Mouse (Mus musculus) liver, embryonic 12.5 days (tissue): ENCODE measurements around the gene Myh13. TPM values are rescaled to one million over a fixed set of nuclear protein-coding genes. Genes with fewer than 3 reads are reported as not detected.

ENCODE experiments used
- ATAC-seq: fragments of 200-750 bp; cut with Nextera tagmentation; 2 replicates; pipeline ENCODE4 v1.8.0; 2017; ENCODE audit warnings: moderate number of reproducible peaks, mild to moderate bottlenecking, moderate library complexity
- H3K27ac ChIP-seq: fragments of 300-500 bp; sonication (generic); 2 replicates; pipeline ENCODE4 v1.5.1; 2016; ENCODE audit warnings: mild to moderate bottlenecking
- H3K27me3 ChIP-seq: fragments of 300-500 bp; sonication (generic); replicated peaks from 2 replicates; pipeline ENCODE4 v1.6.1; 2016; ENCODE audit warnings: mild to moderate bottlenecking, moderate library complexity
- H3K36me3 ChIP-seq: fragments of 300-500 bp; sonication (generic); 2 replicates; pipeline ENCODE4 v1.6.1; 2016; ENCODE audit warnings: mild to moderate bottlenecking, moderate library complexity
- H3K4me1 ChIP-seq: fragments of 300-500 bp; sonication (generic); 2 replicates; pipeline ENCODE4 v1.6.1; 2016
- H3K4me2 ChIP-seq: fragments of 300-500 bp; sonication (generic); 2 replicates; pipeline ENCODE4 v1.6.1; 2016; ENCODE audit warnings: mild to moderate bottlenecking, moderate library complexity
- H3K4me3 ChIP-seq: fragments of 300-500 bp; sonication (generic); 2 replicates; pipeline ENCODE4 v1.5.1; 2016; ENCODE audit warnings: mild to moderate bottlenecking, moderate library complexity
- H3K9ac ChIP-seq: fragments of 300-500 bp; sonication (generic); 2 replicates; pipeline ENCODE4 v1.6.1; 2016; ENCODE audit warnings: mild to moderate bottlenecking, moderate library complexity
- H3K9me3 ChIP-seq: fragments of 300-500 bp; sonication (generic); replicated peaks from 2 replicates; pipeline ENCODE4 v1.6.1; 2016; ENCODE audit warnings: mild to moderate bottlenecking, moderate library complexity
- WGBS: fragments of 180-500 bp; shearing (Covaris S2); methylation state at CpG from one replicate; pipeline ENCODE4 v1.1.7; 2016; ENCODE audit not compliant: insufficient replicate concordance; 5-methylcytosine and 5-hydroxymethylcytosine counted together
- polyA plus RNA-seq: library from polyadenylated mRNA; unstranded; fragments of >200 nt; fragmentation: Nextera tagmentation; extraction: Ambion mirVana; gene quantifications from 2 replicates; pipeline ENCODE4 v1.2.1, GENCODE M21; 2016

The Myh13 gene
- polyA plus RNA-seq, result 0.10 TPM in 1 of 2 replicates, not detected in the other

DNA sequence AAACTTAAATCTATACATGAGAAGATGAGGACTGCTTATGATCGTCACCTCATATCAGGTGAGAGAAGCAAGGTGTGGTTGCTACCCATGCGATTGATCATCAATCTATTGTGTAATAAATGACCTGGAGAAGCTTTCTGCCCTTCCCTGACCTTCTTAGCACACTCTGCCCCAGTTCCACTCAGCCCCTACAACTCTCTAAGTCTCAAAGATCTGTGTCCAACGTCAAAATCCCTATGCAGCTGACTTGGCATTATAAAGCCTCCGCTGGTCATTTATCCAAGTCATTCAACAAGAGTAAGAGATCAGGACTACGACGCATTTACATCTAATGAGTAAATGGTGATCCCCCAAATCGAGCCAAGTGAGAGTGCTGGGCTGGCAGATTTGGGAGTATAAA, at the start of gene Myh13:
Myh13 (plus strand) TSS at position 301 of the 400 bp plus-strand sequence.
- 70% methylated on average over 7 of the region's 7 CpGs for WGBS
- H3K4me2 ChIP-seq, result no peak within 1 kb of the TSS
- H3K27ac ChIP-seq, result no peak within 1 kb of the TSS
- H3K9me3 ChIP-seq, result no peaks in the 10 kb centered on the region
- no peak within 1 kb of the TSS for H3K9ac ChIP-seq
- no peaks in the 10 kb centered on the region for H3K36me3 ChIP-seq
- no peaks in the 10 kb centered on the region for H3K27me3 ChIP-seq
- no peak within 1 kb of the TSS for H3K4me3 ChIP-seq
- H3K4me1 ChIP-seq, result no peaks in the 10 kb centered on the region
- no peak for ATAC-seq

DNA sequence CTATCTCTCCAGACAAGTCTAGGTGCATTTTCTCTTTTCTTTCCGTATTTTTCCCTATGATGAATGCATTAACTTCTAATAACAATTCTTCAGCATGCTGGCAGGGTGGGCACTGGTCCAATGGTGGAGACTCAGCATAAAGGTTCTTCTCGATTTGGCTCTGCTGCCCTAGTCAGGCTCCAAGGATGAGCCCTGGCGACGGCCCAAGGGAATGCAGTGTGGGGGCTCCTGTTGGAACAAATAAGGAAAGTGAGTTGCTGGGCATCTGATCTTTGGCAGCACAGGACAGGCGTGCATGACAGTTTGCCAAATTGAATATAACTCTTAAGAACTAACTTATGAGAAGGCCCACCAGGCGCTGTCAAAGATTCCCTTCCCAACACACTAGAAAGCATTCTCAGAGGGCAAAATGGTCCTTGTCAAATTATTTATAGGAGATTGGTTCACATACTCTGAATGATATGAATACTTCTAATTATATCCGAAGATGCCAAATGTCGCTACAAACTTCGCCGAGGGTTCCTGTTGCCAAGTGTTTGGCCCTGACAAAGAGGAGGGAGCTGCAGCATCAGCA, 44.8 kb upstream of the Myh13 start, which contains the start of gene Myh8:
Myh8 (plus strand) TSS at position 524 of the 574 bp plus-strand sequence.
- no peak for ATAC-seq
- Histone ChIP-seq H3K27ac (no peak within 1 kb of the TSS), H3K27me3 (no peaks in the 10 kb centered on the region), H3K4me1 (no peaks in the 10 kb centered on the region), H3K36me3 (no peaks in the 10 kb centered on the region), H3K9me3 (no peaks in the 10 kb centered on the region), H3K9ac (no peak within 1 kb of the TSS), H3K4me3 (no peak within 1 kb of the TSS), H3K4me2 (no peak within 1 kb of the TSS)
- 66% methylated on average over 10 of the region's 10 CpGs for WGBS

DNA sequence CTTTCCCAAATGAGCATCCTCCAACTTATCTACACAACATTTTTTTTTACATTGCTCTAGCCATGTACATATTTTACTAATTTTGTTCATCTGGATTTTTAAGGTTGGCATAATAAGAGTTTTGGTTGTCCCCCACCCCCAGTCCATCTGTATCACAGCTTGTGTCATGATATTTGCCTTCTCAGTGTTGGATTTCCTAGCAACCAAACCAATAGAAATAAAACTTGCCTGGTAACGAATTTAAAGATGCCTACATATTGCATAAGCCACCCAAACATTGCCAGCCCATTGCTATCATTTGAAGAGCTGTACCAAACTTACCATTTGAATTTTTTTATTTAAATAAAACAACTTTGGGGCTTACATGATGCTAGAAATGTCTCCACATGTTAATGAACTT, 28.0 kb upstream of the Myh13 start:
- Histone ChIP-seq H3K4me1 (no peaks in the 10 kb centered on the region), H3K9ac (no peak overlapping the region)
- WGBS, result 54% methylated on average over 1 of the region's 1 CpGs

DNA sequence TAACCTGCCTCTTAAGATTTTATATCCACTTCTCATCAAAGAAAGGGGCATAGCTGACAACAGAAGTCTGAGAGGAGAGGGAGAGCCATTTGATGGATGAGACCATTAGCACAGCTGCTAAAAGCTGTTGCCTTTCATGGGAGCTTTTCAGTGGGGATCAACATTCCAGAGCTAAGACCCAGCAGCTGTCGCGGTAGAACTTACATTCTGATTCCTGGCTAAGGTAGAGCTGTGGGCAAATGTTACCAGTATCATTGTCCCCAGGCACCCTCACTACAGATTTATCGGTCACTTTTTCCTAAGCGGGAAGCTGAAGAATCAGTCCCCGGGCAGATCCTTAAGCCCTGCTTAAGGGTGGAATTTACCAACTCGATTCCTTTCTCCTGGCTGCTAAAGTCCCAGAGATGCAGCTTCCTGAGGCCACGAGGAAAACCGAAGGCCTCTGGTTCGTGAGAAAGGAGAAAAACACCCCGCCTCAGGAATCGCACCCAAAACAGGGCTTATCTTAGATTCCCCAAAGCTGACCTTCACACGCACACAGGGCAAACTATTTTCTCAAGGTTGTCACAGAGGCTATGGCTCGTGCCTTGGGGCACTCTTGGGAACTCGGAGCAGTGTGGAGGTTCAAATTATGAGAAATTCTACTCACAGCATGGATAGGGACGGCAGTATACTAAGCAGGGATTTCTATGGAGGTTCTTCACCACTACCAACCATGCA, 7.6 kb upstream of the Myh13 start:
- Histone ChIP-seq H3K4me2 (no peak overlapping the region), H3K9ac (no peak overlapping the region), H3K4me1 (no peaks in the 10 kb centered on the region), H3K27me3 (no peaks in the 10 kb centered on the region), H3K36me3 (no peaks in the 10 kb centered on the region), H3K27ac (no peak overlapping the region), H3K4me3 (no peak overlapping the region), H3K9me3 (no peaks in the 10 kb centered on the region)
- no peak for ATAC-seq
- 41% methylated on average over 15 of the region's 15 CpGs for WGBS

More for the DNA sequence above, 28.0 kb upstream of the Myh13 start:
- Histone ChIP-seq H3K4me3 (no peak overlapping the region), H3K36me3 (no peaks in the 10 kb centered on the region), H3K27me3 (no peaks in the 10 kb centered on the region), H3K27ac (no peak overlapping the region), H3K9me3 (0 out of 2 replicates have a peak, but pooled peaks cover 3% of the 10 kb centered on the region), H3K4me2 (no peak overlapping the region)
- ATAC-seq, result no peak

DNA sequence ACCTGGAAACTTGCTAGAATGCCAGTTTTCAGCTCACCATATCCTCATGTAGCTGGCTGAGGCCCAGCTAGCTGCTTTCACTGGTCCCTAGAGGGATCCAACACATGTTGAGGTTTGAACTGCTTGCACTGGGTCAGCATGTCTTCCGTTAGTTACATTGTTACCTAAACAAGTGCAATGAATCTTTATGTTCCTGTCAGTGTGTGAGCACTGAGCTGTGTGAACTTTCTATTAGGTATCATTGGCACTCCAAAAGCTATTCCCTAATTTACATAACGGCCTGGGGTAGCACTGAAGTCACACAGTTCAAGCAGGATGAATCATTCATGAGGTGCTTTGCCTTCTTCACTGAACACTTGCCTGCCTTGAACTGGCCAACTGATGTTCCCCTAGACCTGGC, 5.1 kb downstream of the Myh13 start:
- Histone ChIP-seq H3K4me2 (no peak overlapping the region), H3K27ac (no peak overlapping the region), H3K4me1 (no peaks in the 10 kb centered on the region), H3K4me3 (no peak overlapping the region), H3K27me3 (no peaks in the 10 kb centered on the region), H3K9ac (no peak overlapping the region), H3K36me3 (no peaks in the 10 kb centered on the region), H3K9me3 (no peaks in the 10 kb centered on the region)
- WGBS, result 56% methylated on average over 2 of the region's 2 CpGs
- ATAC-seq, result no peak

DNA sequence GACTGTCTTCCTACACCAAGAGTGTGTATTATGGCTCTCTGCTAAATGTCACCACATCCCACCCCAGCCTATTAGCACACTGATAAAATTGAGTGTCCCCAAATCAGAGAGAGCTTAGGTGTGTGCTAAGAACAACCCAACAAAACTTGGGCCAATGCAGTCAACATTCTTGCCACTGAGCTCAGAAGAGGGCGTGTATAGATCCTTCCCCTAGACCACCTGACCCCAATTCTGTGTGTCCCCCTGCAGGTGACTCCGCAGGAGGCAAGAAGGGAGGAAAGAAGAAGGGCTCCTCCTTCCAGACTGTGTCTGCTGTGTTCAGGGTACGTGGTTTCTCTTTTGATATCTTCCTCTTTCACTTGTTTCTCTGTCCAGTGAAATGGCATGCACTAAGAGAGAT, 23.1 kb downstream of the Myh13 start:
- no peaks in the 10 kb centered on the region for H3K9me3 ChIP-seq
- no peak overlapping the region for H3K4me3 ChIP-seq
- H3K36me3 ChIP-seq, result no peaks in the 10 kb centered on the region
- 35% methylated on average over 3 of the region's 3 CpGs for WGBS
- H3K27me3 ChIP-seq, result no peaks in the 10 kb centered on the region; the same call in 1 of the 2 replicates
- no peak overlapping the region for H3K4me2 ChIP-seq
- H3K9ac ChIP-seq, result no peak overlapping the region
- H3K27ac ChIP-seq, result no peak overlapping the region
- H3K4me1 ChIP-seq, result no peaks in the 10 kb centered on the region
- ATAC-seq, result no peak

DNA sequence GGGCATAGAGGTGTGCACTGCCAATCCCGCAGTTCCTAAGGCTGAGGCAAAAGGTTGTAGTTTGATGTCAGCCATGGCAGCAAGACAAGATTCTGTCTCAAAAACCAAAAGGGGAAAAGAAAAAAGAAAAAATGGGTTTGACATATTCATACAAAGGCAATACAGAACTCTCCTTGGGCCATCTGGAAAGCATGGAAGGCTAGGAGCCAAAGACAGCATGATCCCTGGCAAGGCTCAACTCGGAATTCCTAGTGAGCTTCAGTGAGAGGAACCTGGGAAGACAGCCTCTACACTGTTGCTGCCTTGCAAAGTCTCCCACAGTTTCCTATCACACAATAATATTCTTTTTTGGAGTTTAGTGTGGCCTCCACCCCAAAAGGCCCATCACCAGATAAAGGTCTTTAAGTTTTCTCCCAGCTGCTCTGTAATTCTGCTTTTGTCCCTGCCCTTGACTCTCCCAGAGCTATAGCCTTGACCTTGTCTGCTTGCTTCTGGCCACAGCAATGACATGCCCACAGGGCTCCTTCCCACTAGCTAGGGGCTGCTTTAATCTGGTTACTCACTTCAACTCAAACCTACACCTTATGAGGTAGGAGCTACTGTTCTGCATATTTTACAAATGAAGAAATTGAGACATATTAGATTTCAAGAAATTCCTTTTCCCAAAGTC, 23.9 kb downstream of the Myh13 start:
- H3K4me3 ChIP-seq, result no peak overlapping the region
- H3K27me3 ChIP-seq, result no peaks in the 10 kb centered on the region; the same call in 1 of the 2 replicates
- no peak overlapping the region for H3K27ac ChIP-seq
- ATAC-seq, result no peak
- no peaks in the 10 kb centered on the region for H3K36me3 ChIP-seq
- no peak overlapping the region for H3K4me2 ChIP-seq
- 37% methylated on average over 2 of the region's 2 CpGs for WGBS
- no peaks in the 10 kb centered on the region for H3K9me3 ChIP-seq
- no peak overlapping the region for H3K9ac ChIP-seq
- no peaks in the 10 kb centered on the region for H3K4me1 ChIP-seq

DNA sequence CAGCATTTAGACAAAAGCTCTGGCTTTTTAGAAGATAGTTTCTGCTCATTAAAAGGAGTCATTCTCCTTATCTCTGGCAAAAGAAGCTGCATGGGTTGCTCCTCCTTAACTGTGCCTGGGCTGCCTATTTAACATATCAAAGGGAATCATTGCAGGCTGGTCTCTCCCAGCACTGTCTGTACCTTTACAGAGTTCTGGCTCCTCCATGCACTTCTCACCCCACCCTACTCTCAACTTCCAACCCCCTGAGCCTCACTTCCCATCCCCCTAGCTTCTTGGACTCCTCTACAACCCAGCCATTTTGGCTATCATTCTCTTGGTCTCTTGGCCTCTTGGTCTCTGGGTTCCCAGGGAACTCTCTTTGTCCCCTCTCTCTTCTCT, 24.4 kb downstream of the Myh13 start:
- Histone ChIP-seq H3K9me3 (no peaks in the 10 kb centered on the region), H3K27me3 (no peaks in the 10 kb centered on the region; the same call in 1 of the 2 replicates), H3K27ac (no peak overlapping the region), H3K9ac (no peak overlapping the region), H3K4me3 (no peak overlapping the region), H3K36me3 (no peaks in the 10 kb centered on the region), H3K4me1 (no peaks in the 10 kb centered on the region), H3K4me2 (no peak overlapping the region)
- no peak for ATAC-seq

DNA sequence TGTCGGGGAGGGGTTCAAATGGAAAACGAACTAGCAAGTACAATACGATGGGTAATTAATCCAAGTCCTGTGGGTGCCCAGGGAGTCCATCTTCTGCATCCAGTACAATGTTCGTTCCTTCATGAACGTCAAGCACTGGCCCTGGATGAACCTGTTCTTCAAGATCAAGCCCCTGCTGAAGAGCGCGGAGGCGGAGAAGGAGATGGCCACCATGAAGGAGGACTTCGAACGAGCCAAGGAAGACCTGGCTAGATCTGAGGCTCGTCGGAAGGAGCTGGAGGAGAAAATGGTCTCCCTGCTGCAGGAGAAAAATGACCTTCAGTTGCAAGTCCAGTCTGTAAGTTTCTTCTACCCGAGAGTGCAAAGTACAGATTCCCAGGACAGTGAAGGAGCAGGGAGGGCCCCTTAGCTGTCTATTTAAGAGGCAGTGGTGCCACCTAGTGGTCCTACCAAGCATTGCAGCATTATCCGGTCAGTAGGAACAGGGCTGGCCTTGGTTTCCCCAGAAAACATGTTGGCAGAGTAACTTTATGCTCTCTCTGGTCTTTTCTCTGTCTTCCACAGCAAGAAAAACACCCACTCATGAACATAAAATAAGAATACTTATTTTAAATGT, 28.8 kb downstream of the Myh13 start:
- H3K27me3 ChIP-seq, result no peaks in the 10 kb centered on the region
- WGBS, result 45% methylated on average over 14 of the region's 14 CpGs
- H3K36me3 ChIP-seq, result no peaks in the 10 kb centered on the region
- H3K27ac ChIP-seq, result no peak overlapping the region
- H3K4me3 ChIP-seq, result no peak overlapping the region
- H3K9ac ChIP-seq, result no peak overlapping the region
- H3K9me3 ChIP-seq, result no peaks in the 10 kb centered on the region
- H3K4me2 ChIP-seq, result no peak overlapping the region
- no peak for ATAC-seq
- no peaks in the 10 kb centered on the region for H3K4me1 ChIP-seq

DNA sequence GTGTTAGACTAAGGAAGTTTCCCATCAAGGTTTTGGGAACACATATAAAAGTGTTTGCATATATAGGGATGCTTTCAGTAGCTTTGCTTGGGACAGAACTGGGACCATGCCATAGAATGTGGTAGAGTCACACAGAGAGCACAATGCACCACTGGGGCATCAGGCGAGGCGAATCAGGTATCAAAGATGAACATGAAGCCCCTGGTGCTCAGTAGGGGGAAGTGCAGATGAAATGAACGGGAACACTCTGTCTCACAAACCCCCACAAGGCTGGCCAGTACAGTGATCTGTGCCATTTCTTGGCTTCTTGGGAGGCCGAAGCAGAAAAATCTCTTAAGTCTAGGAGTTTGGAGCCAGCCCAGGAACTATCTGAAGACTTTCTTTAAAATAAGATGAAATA, 31.6 kb downstream of the Myh13 start:
- no peak overlapping the region for H3K4me3 ChIP-seq
- H3K27ac ChIP-seq, result no peak overlapping the region
- no peak overlapping the region for H3K9ac ChIP-seq
- no peaks in the 10 kb centered on the region for H3K4me1 ChIP-seq
- 37% methylated on average over 4 of the region's 4 CpGs for WGBS
- no peaks in the 10 kb centered on the region for H3K9me3 ChIP-seq
- no peaks in the 10 kb centered on the region for H3K27me3 ChIP-seq
- H3K4me2 ChIP-seq, result no peak overlapping the region
- H3K36me3 ChIP-seq, result no peaks in the 10 kb centered on the region
- no peak for ATAC-seq

DNA sequence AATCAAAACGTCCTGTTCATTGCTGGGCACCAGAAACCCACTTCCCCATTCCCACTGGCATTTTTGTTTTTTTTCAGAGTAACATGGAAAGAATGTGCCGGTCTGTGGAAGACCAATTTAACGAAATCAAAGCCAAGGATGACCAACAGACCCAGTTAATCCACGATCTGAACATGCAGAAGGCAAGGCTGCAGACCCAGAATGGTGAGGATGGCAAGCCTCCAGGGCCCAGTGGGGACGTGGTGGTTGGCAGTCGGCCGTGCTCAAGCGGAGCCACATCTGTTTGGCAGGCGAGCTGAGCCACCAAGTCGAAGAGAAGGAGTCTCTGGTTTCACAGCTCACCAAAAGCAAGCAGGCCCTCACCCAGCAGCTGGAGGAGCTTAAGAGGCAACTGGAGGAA, 36.6 kb downstream of the Myh13 start:
- Histone ChIP-seq H3K27ac (no peak overlapping the region), H3K4me2 (no peak overlapping the region), H3K4me1 (no peaks in the 10 kb centered on the region), H3K9ac (no peak overlapping the region), H3K4me3 (no peak overlapping the region), H3K27me3 (no peaks in the 10 kb centered on the region), H3K9me3 (no peaks in the 10 kb centered on the region), H3K36me3 (no peaks in the 10 kb centered on the region)
- no peak for ATAC-seq
- WGBS, result 57% methylated on average over 10 of the region's 10 CpGs

DNA sequence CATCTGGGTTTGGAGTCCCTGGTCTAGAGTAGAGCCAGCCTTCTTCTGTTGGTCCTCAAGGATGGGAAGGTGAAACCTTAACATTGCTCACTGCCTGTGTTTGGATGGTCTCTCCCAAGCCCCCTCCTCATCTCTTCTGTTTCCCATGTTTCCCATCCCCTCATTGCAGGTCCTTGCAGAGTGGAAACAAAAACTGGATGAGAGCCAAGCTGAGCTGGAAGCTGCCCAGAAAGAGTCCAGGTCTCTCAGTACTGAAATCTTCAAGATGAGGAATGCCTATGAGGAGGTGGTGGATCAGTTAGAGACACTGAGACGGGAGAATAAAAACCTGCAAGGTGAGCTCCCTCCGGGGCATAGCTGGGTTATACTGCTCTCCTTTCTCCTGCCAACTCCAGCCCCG, 40.8 kb downstream of the Myh13 start:
- Histone ChIP-seq H3K36me3 (no peaks in the 10 kb centered on the region), H3K27ac (no peak overlapping the region), H3K27me3 (no peaks in the 10 kb centered on the region), H3K9ac (no peak overlapping the region), H3K4me3 (no peak overlapping the region), H3K4me1 (no peaks in the 10 kb centered on the region), H3K9me3 (no peaks in the 10 kb centered on the region), H3K4me2 (no peak overlapping the region)
- WGBS, result 55% methylated on average over 3 of the region's 3 CpGs
- ATAC-seq, result no peak
